Mouse (Mus musculus) hindbrain, embryonic 11.5 days (tissue): ENCODE data around the gene Casp3. TPM values are rescaled to one million over a fixed set of nuclear protein-coding genes. Genes with fewer than 3 reads are reported as not detected.
A peak's percentile ranks its signal among the peaks of the same experiment; 100 is the strongest.

Source experiments
- ATAC-seq: fragments of 200-750 bp; cut with Nextera tagmentation; 2 replicates; pipeline ENCODE4 v1.8.0; 2017; ENCODE audit warnings: mild to moderate bottlenecking, moderate TSS enrichment, moderate library complexity; ENCODE audit not compliant: low FRiP score
- DNase-seq: peaks from one replicate; pipeline ENCODE4 v3.0.0-alpha.2; 2015; ENCODE audit warnings: low spot score
- H3K27ac ChIP-seq: fragments of 300-500 bp; sonication (generic); 2 replicates; pipeline ENCODE4 v1.5.1; 2014; ENCODE audit warnings: mild to moderate bottlenecking, low read depth, low read length
- H3K27me3 ChIP-seq: fragments of 300-500 bp; sonication (generic); 2 replicates; pipeline ENCODE4 v1.6.1; 2014; ENCODE audit warnings: mild to moderate bottlenecking, low read length, moderate library complexity, mixed read lengths; ENCODE audit not compliant: control insufficient read depth, insufficient read depth
- H3K36me3 ChIP-seq: fragments of 300-500 bp; sonication (generic); 2 replicates; pipeline ENCODE4 v1.6.1; 2014; ENCODE audit warnings: mild to moderate bottlenecking, low read length, moderate library complexity, mixed read lengths; ENCODE audit not compliant: control insufficient read depth, insufficient read depth
- H3K4me1 ChIP-seq: fragments of 300-500 bp; sonication (generic); replicated peaks from 2 replicates; pipeline ENCODE4 v1.6.1; 2014; ENCODE audit warnings: low read length, mixed read lengths; ENCODE audit not compliant: control insufficient read depth, insufficient read depth
- H3K4me2 ChIP-seq: fragments of 300-500 bp; sonication (generic); replicated peaks from 2 replicates; pipeline ENCODE4 v1.6.1; 2014; ENCODE audit warnings: mild to moderate bottlenecking, low read depth, low read length
- H3K4me3 ChIP-seq: fragments of 300-500 bp; sonication (generic); 2 replicates; pipeline ENCODE4 v1.5.1; 2014; ENCODE audit warnings: low read depth, low read length
- H3K9ac ChIP-seq: fragments of 300-500 bp; sonication (generic); 2 replicates; pipeline ENCODE4 v1.6.1; 2014; ENCODE audit warnings: low read depth, low read length
- H3K9me3 ChIP-seq: fragments of 300-500 bp; sonication (generic); 2 replicates; pipeline ENCODE4 v1.6.1; 2016; ENCODE audit warnings: low read length; ENCODE audit not compliant: control insufficient read depth
- WGBS: fragments of 180-500 bp; shearing (Covaris S2); extraction: QIAGEN DNeasy Blood & Tissue Kit; methylation state at CpG from one replicate; pipeline ENCODE4 v1.1.7; 2014; 5-methylcytosine and 5-hydroxymethylcytosine counted together
- polyA plus RNA-seq: library from polyadenylated mRNA; unstranded; fragments of >200 nt; fragmentation: Nextera tagmentation; extraction: Ambion mirVana; gene quantifications from 2 replicates; pipeline ENCODE4 v1.2.1, GENCODE M21; 2014

The Casp3 gene
- polyA plus RNA-seq, 1 experiment from 2014 or later, result 134 TPM

DNA sequence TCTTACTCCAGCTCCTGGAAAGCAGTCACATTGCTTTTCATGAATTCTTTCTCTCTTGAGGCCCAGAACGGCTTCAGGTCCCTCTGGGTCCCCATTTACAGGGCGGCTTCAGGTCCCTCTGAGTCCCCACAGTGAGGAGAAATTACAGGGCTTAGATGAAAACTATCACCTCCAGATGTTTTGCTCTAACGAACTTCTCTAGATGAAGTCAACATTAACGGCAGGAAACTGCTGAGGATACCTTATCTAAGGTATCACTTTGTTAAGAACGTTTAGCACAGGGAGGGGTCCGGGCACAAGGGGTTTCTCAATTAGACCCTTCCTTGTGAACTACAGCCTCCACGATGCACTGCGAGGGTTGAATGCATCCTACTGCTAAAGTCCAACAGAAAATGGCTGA, 1.2 kb upstream of the Casp3 start:
- H3K4me1 ChIP-seq, result 0 out of 2 replicates have a peak, but pooled peaks cover 2% of the 10 kb centered on the region
- ATAC-seq (no peak), DNase-seq (no peak)
- no peak overlapping the region for H3K27ac ChIP-seq
- no peaks in the 10 kb centered on the region for H3K36me3 ChIP-seq
- no peak overlapping the region for H3K4me3 ChIP-seq
- H3K9me3 ChIP-seq, result no peaks in the 10 kb centered on the region
- H3K9ac ChIP-seq, result no peak overlapping the region
- H3K27me3 ChIP-seq, result no peaks in the 10 kb centered on the region
- no peak overlapping the region for H3K4me2 ChIP-seq
- 87% methylated on average over 8 of the region's 8 CpGs for WGBS

GRCm38 (mm10) chr8:46617690-46618620, 864 bp downstream of the Casp3 start:
- no peaks in the 10 kb centered on the region for H3K36me3 ChIP-seq
- DNase-seq (peak; percentile 59), ATAC-seq (peak; percentile 72)
- WGBS, result under 1% methylated on average over 38 of the region's 38 CpGs
- H3K27me3 ChIP-seq, result no peaks in the 10 kb centered on the region
- H3K27ac ChIP-seq, result peak overlapping the region; percentile 82
- 0 out of 2 replicates have a peak, but pooled peaks cover 2% of the 10 kb centered on the region for H3K4me1 ChIP-seq
- peak overlapping the region; percentile 87 for H3K4me3 ChIP-seq
- peak overlapping the region; percentile 74 for H3K4me2 ChIP-seq
- no peaks in the 10 kb centered on the region for H3K9me3 ChIP-seq
- peak overlapping the region; percentile 85 for H3K9ac ChIP-seq

GRCm38 (mm10) chr8:46618639-46619320, 1.7 kb downstream of the Casp3 start:
- H3K9me3 ChIP-seq, result no peaks in the 10 kb centered on the region
- H3K9ac ChIP-seq, result peak overlapping the region; percentile 85
- H3K36me3 ChIP-seq, result no peaks in the 10 kb centered on the region
- H3K27me3 ChIP-seq, result no peaks in the 10 kb centered on the region
- H3K4me2 ChIP-seq, result peak overlapping the region; percentile 74
- H3K4me1 ChIP-seq, result 0 out of 2 replicates have a peak, but pooled peaks cover 2% of the 10 kb centered on the region
- H3K4me3 ChIP-seq, result peak overlapping the region; percentile 87
- H3K27ac ChIP-seq, result no peak overlapping the region
- WGBS, result 3% methylated on average over 10 of the region's 10 CpGs
- DNase-seq, result peak; percentile 22
- ATAC-seq, result no peak

GRCm38 (mm10) chr8:46622446-46623270, 5.6 kb downstream of the Casp3 start:
- DNase-seq (no peak), ATAC-seq (no peak)
- Histone ChIP-seq H3K9me3 (no peaks in the 10 kb centered on the region), H3K4me1 (peaks cover 2% of the 10 kb centered on the region; the same call in 1 of the 2 replicates), H3K4me2 (no peak overlapping the region), H3K36me3 (no peaks in the 10 kb centered on the region), H3K4me3 (no peak overlapping the region), H3K27ac (no peak overlapping the region), H3K27me3 (no peaks in the 10 kb centered on the region), H3K9ac (no peak overlapping the region)
- WGBS, result 92% methylated on average over 9 of the region's 9 CpGs

- 82% methylated on average over 1 of the region's 1 CpGs for WGBS
- Histone ChIP-seq H3K27me3 (no peaks in the 10 kb centered on the region), H3K4me1 (no peaks in the 10 kb centered on the region; the same call in 1 of the 2 replicates), H3K4me3 (no peak overlapping the region), H3K36me3 (no peaks in the 10 kb centered on the region), H3K9me3 (no peaks in the 10 kb centered on the region), H3K27ac (no peak overlapping the region), H3K9ac (no peak overlapping the region), H3K4me2 (no peak overlapping the region)
- no peak for DNase-seq
- no peak for ATAC-seq
Observed at GRCm38 (mm10) chr8:46625166-46625565, 8.1 kb downstream of the Casp3 start.

DNA sequence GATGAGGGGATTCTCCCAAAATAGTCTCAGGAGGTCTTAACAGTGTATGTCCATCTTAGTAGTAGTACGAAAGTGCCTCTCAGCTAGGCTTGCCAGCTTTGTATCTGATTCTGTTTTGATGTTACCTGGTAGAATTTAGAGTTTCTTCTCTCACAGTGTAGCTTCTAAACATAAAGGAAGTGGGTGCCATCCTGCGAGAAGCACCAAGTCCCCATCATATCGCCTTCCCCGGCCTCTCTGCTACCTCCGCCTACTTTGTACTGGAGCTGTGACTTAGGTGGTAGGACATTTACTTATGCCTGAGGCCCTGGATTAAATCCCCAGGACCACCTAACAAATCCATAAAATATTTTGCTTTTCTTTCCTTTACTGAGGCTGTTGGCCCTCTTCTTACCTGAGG, 9.6 kb downstream of the Casp3 start:
- Histone ChIP-seq H3K27me3 (no peaks in the 10 kb centered on the region), H3K36me3 (no peaks in the 10 kb centered on the region), H3K4me2 (no peak overlapping the region), H3K4me3 (no peak overlapping the region), H3K27ac (no peak overlapping the region), H3K9me3 (no peaks in the 10 kb centered on the region), H3K9ac (no peak overlapping the region), H3K4me1 (no peaks in the 10 kb centered on the region; the same call in 1 of the 2 replicates)
- DNase-seq, result no peak
- WGBS, result 97% methylated on average over 5 of the region's 5 CpGs
- no peak for ATAC-seq

- no peaks in the 10 kb centered on the region for H3K9me3 ChIP-seq
- H3K4me3 ChIP-seq, result no peak overlapping the region
- no peak overlapping the region for H3K4me2 ChIP-seq
- ATAC-seq (no peak), DNase-seq (no peak)
- H3K27me3 ChIP-seq, result no peaks in the 10 kb centered on the region
- 72% methylated on average over 7 of the region's 7 CpGs for WGBS
- H3K4me1 ChIP-seq, result no peaks in the 10 kb centered on the region; the same call in 1 of the 2 replicates
- H3K27ac ChIP-seq, result no peak overlapping the region
- no peak overlapping the region for H3K9ac ChIP-seq
- H3K36me3 ChIP-seq, result no peaks in the 10 kb centered on the region
Observed at GRCm38 (mm10) chr8:46627881-46628280, 10.8 kb downstream of the Casp3 start.

- H3K27ac ChIP-seq, result no peak overlapping the region
- H3K4me3 ChIP-seq, result no peak overlapping the region
- DNase-seq (no peak), ATAC-seq (no peak)
- WGBS, result 100% methylated on average over 1 of the region's 1 CpGs
- no peaks in the 10 kb centered on the region for H3K27me3 ChIP-seq
- H3K36me3 ChIP-seq, result no peaks in the 10 kb centered on the region
- no peaks in the 10 kb centered on the region; the same call in 1 of the 2 replicates for H3K4me1 ChIP-seq
- no peak overlapping the region for H3K4me2 ChIP-seq
- H3K9me3 ChIP-seq, result no peaks in the 10 kb centered on the region
- no peak overlapping the region for H3K9ac ChIP-seq
Observed at GRCm38 (mm10) chr8:46628645-46629044, 11.6 kb downstream of the Casp3 start.
